Mouse (Mus musculus) stomach, postnatal 0 days (tissue): ENCODE data around the gene Mipol1.

Experiments used
- CTCF ChIP-seq: IDR thresholded peaks from 2 replicates; pipeline ENCODE4 v1.5.1; 2016; ENCODE audit warnings: antibody characterized with exemption, low read depth, mild to moderate bottlenecking, moderate library complexity
- EP300 ChIP-seq: optimal IDR thresholded peaks from 2 replicates; pipeline ENCODE3; 2016; ENCODE audit warnings: antibody characterized with exemption

- peak; percentile 61 for TF ChIP-seq CTCF
- no peak for TF ChIP-seq EP300
These were observed 55.3 kb downstream of the Mipol1 start for GRCm38 (mm10) chr12:57285303-57286059.
